Mouse (Mus musculus) liver, adult 2 months (tissue): Measurements from ENCODE around the gene Dgkd.

Experiments
- CTCF ChIP-seq: fragments of 200-500 bp; IDR thresholded peaks from 2 replicates; pipeline ENCODE4 v1.5.1; 2011; ENCODE audit warnings: low read depth, low read length, control low read depth
- POLR2A ChIP-seq: fragments of 200-500 bp; IDR thresholded peaks from 2 replicates; pipeline ENCODE4 v1.6.1; 2011; ENCODE audit warnings: low read length, control low read depth; ENCODE audit not compliant: insufficient read depth; ENCODE audit errors: extremely low read depth

DNA sequence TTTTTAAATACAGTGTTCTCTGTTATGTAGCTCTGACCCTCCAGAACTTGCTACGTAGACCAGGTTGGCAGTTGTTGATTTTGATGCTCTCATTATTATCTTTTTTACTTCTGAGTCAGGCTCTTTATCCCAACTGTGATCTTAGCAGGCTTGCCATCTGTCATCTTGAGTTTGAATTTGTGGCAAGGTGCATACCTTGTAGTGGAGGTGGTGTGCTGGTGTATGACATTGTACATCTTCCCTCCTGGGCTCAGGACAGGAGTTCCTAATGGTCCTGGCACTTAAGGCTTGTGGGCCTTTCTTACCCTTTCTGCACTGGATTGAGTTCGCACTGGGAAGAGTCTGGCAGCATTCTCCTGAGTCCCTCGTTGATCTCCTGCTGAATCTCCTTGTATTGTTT lies 10.5 kb downstream of the Dgkd start:
- no peak for TF ChIP-seq CTCF
- no peak for TF ChIP-seq POLR2A
